Mouse (Mus musculus): Measurements from ENCODE around the gene Hfe. TPM values are rescaled to one million over a fixed set of nuclear protein-coding genes. Genes with fewer than 3 reads are reported as not detected.
"Not testable (repeated sequence)": the region's sequence is repeated elsewhere in the genome, so short reads cannot be mapped to it uniquely, and the experiment has no call there.

The Hfe gene
- polyA plus RNA-seq, 2 experiments: 3.4 to 10.8 TPM

- ATAC-seq (ENCODE audit: insufficient read depth): no peak
- H3K4me3 ChIP-seq (ENCODE audit: insufficient read depth in 1 of 2, low read depth in 2 of 2, low read length in 2 of 2): peak overlapping the region in 1 of 2 experiments; percentile 28; a peak in 2 of 4 replicates
Measured at GRCm38 (mm10) chr13:23687181-23687580, 23.5 kb downstream of the Hfe start.

GRCm38 (mm10) chr13:23685966-23686365 lies 24.7 kb downstream of the Hfe start:
- Histone ChIP-seq H3K9ac (replicated peaks) (peak overlapping the region; percentile 94), H3K36me3 (replicated peaks; ENCODE audit: control insufficient read depth, insufficient read depth, low read depth) (no peaks in the 10 kb centered on the region), H3K27me3 (ENCODE audit: control insufficient read depth, insufficient read depth, low read length) (no peaks in the 10 kb centered on the region), H3K4me1 (replicated peaks; ENCODE audit: control insufficient read depth in 2 of 2, insufficient read depth in 2 of 2, low read length in 1 of 2) (peaks cover 13 to 33% of the 10 kb centered on the region in 2 experiments), H3K27ac (peak overlapping the region; percentile 98), H3K4me2 (ENCODE audit: low read depth) (peak overlapping the region; percentile 87), H3K9me3 (ENCODE audit: control insufficient read depth, low read length) (no peaks in the 10 kb centered on the region), H3K4me3 (ENCODE audit: insufficient read depth in 1 of 2, low read depth in 2 of 2, low read length in 2 of 2) (peak overlapping the region; percentile 67 to 71)
- ATAC-seq (ENCODE audit: insufficient read depth) (no peak), DNase-seq (ENCODE audit: low read depth in 3 of 3, low spot score in 3 of 3) (no peak)
- WGBS (ENCODE audit: insufficient replicate concordance): 40% methylated on average over 4 of the region's 4 CpGs
- TF ChIP-seq CTCF (IDR thresholded peaks at IDR 0.05; ENCODE audit: low read depth): no peak
- no peak for TF ChIP-seq EP300 (IDR thresholded peaks at IDR 0.05; ENCODE audit: low read depth)

More at GRCm38 (mm10) chr13:23687181-23687580, 23.5 kb downstream of the Hfe start:
- H3K9me3 ChIP-seq (ENCODE audit: control insufficient read depth, low read length): no peaks in the 10 kb centered on the region
- no peaks in the 10 kb centered on the region for H3K36me3 ChIP-seq (replicated peaks; ENCODE audit: control insufficient read depth, insufficient read depth, low read depth)
- peaks cover 10 to 27% of the 10 kb centered on the region in 2 experiments for H3K4me1 ChIP-seq (replicated peaks; ENCODE audit: control insufficient read depth in 2 of 2, insufficient read depth in 2 of 2, low read length in 1 of 2)
- no peak overlapping the region for H3K27ac ChIP-seq
- TF ChIP-seq EP300 (IDR thresholded peaks at IDR 0.05; ENCODE audit: low read depth): no peak
- no peak for TF ChIP-seq CTCF (IDR thresholded peaks at IDR 0.05; ENCODE audit: low read depth)
- no peaks in the 10 kb centered on the region for H3K27me3 ChIP-seq (ENCODE audit: control insufficient read depth, insufficient read depth, low read length)
- H3K9ac ChIP-seq (replicated peaks): peak overlapping the region; percentile 29; the same call in 1 of the 2 replicates
- H3K4me2 ChIP-seq (ENCODE audit: low read depth): peak overlapping the region; percentile 56
- 78% methylated on average over 4 of the region's 4 CpGs for WGBS (ENCODE audit: insufficient replicate concordance)
- DNase-seq (ENCODE audit: low read depth in 3 of 3, low spot score in 3 of 3): no peak

- DNase-seq (ENCODE audit: low read depth in 3 of 3, low spot score in 3 of 3): peak in 1 of 3 experiments; percentile 67
- H3K36me3 ChIP-seq (replicated peaks; ENCODE audit: control insufficient read depth, insufficient read depth, low read depth): no peaks in the 10 kb centered on the region
- H3K9me3 ChIP-seq (ENCODE audit: control insufficient read depth, low read length): no peaks in the 10 kb centered on the region
- H3K27me3 ChIP-seq (ENCODE audit: control insufficient read depth, insufficient read depth, low read length): no peaks in the 10 kb centered on the region
- H3K4me2 ChIP-seq (ENCODE audit: low read depth): peak overlapping the region; percentile 87
- H3K4me3 ChIP-seq (ENCODE audit: insufficient read depth in 1 of 2, low read depth in 2 of 2, low read length in 2 of 2): peak overlapping the region; percentile 67 to 71
- peak overlapping the region; percentile 98 for H3K27ac ChIP-seq
- H3K4me1 ChIP-seq (replicated peaks; ENCODE audit: control insufficient read depth in 2 of 2, insufficient read depth in 2 of 2, low read length in 1 of 2): peaks cover 17 to 37% of the 10 kb centered on the region in 2 experiments
- TF ChIP-seq EP300 (IDR thresholded peaks at IDR 0.05; ENCODE audit: low read depth) (no peak; the same call in 1 of the 2 replicates), CTCF (IDR thresholded peaks at IDR 0.05; ENCODE audit: low read depth) (no peak)
- ATAC-seq (ENCODE audit: insufficient read depth): no peak
- H3K9ac ChIP-seq (replicated peaks): peak overlapping the region; percentile 94
- 4% methylated on average over 15 of the region's 15 CpGs for WGBS (ENCODE audit: insufficient replicate concordance)
Measured at GRCm38 (mm10) chr13:23685121-23685861, 25.4 kb downstream of the Hfe start.

GRCm38 (mm10) chr13:23684295-23684945 lies 26.2 kb downstream of the Hfe start:
- WGBS (ENCODE audit: insufficient replicate concordance): under 1% methylated on average over 12 of the region's 37 CpGs
- not testable (repeated sequence) for H3K27me3 ChIP-seq (ENCODE audit: control insufficient read depth, insufficient read depth, low read length); H3K36me3 ChIP-seq (replicated peaks; ENCODE audit: control insufficient read depth, insufficient read depth, low read depth); H3K9me3 ChIP-seq (ENCODE audit: control insufficient read depth, low read length)
- Histone ChIP-seq H3K4me3 (ENCODE audit: insufficient read depth in 1 of 2, low read depth in 2 of 2, low read length in 2 of 2) (peak overlapping the region; percentile 67 to 71), H3K27ac (peak overlapping the region; percentile 98), H3K4me2 (ENCODE audit: low read depth) (peak overlapping the region; percentile 87), H3K9ac (replicated peaks) (peak overlapping the region; percentile 94), H3K4me1 (replicated peaks; ENCODE audit: control insufficient read depth in 2 of 2, insufficient read depth in 2 of 2, low read length in 1 of 2) (peaks cover 18 to 40% of the 10 kb centered on the region in 2 experiments)
- TF ChIP-seq EP300 (IDR thresholded peaks at IDR 0.05; ENCODE audit: low read depth): peak; percentile 32
- peak; percentile 31 for ATAC-seq (ENCODE audit: insufficient read depth)
- peak; percentile 79 to 87 (median 84) for DNase-seq (ENCODE audit: low read depth in 3 of 3, low spot score in 3 of 3)

- Histone ChIP-seq H3K9me3 (ENCODE audit: control insufficient read depth, low read length) (no peaks in the 10 kb centered on the region), H3K9ac (replicated peaks) (peak within 1 kb of the TSS; percentile 95), H3K36me3 (replicated peaks; ENCODE audit: control insufficient read depth, insufficient read depth, low read depth) (no peaks in the 10 kb centered on the region), H3K27ac (peak within 1 kb of the TSS; percentile 98), H3K4me2 (ENCODE audit: low read depth) (peak within 1 kb of the TSS; percentile 87), H3K4me3 (ENCODE audit: insufficient read depth in 1 of 2, low read depth in 2 of 2, low read length in 2 of 2) (peak within 1 kb of the TSS; percentile 67 to 71), H3K4me1 (replicated peaks; ENCODE audit: control insufficient read depth in 2 of 2, insufficient read depth in 2 of 2, low read length in 1 of 2) (peaks cover 14 to 38% of the 10 kb centered on the region in 2 experiments), H3K27me3 (ENCODE audit: control insufficient read depth, insufficient read depth, low read length) (no peaks in the 10 kb centered on the region)
- ATAC-seq (ENCODE audit: insufficient read depth) (peak; percentile 92), DNase-seq (ENCODE audit: low read depth in 3 of 3, low spot score in 3 of 3) (peak; percentile 98)
- WGBS (ENCODE audit: insufficient replicate concordance): under 1% methylated on average over 32 of the region's 32 CpGs
- TF ChIP-seq CTCF (IDR thresholded peaks at IDR 0.05; ENCODE audit: low read depth) (no peak), EP300 (IDR thresholded peaks at IDR 0.05; ENCODE audit: low read depth) (peak; percentile 72)
Measured at GRCm38 (mm10) chr13:23683755-23684281, 26.8 kb downstream of the Hfe start, which contains the start of the genes Hist1h2ac and Hist1h2bc. Gene Hist1h2ac (minus strand): TSS chr13:23683948. Gene Hist1h2bc (plus strand): TSS chr13:23684199.

All from liver, embryonic 14.5 days (tissue).